Mouse (Mus musculus): ENCODE measurements at regions not wholly inside any gene's neighbourhood (a gene's known extent, or its start where the extent isn't known, plus 50 kb on each side); places are given as distances from the start of the nearest gene placed in this dataset.

DNA sequence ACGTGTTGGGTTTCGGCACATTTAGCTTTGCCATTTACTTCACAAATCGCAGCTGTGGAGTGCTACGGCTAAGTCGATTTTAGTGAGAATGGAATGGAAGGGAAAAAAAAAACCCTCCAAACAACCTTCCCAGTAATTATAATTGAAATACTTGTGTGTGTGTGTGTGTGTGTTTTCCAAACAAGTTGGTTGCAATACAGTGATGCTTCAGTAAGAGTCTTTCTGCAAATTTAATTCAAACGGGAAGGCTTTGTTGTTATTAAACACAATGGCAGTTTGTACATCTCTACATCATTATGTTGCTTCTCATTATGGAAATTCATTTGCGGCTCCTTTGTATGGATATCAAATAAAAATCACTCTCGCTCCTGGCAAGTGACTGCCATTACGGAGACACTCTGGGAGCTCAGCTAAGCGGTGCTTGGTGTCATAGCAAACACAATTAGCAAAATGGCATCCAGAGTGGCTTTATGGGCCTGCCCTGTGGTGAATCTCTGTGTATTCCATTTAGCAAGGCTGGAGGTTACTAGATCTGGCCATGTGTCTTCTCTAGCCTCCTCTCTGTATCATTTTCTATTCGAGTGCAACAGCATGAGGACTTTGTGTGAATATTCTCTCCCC lies 165.4 kb upstream of the Kif2a start:
- DNase-seq (ENCODE audit: low spot score in 2 of 2), result no peak

DNA sequence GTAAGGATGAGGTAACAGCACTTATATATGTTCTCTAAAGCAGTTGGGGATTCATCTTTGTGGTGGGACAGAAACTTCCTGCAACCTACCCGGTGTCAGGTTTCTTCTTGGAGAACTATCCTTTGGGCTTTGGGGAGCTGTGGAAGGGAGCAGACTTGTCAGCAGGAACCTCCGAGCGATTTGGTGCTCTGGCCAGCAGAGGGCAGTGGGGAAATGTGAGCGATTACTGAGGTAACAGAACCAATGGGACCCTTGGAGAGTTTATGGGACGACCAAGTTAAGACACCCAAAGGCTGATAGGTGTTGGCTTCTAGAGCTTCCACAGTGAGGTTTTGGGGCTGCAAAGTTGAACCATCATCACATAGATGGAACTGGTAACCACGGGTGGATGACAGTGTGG lies 160.6 kb upstream of the Kif2a start:
- DNase-seq (ENCODE audit: low spot score in 2 of 2), result peak; percentile 22 to 72

DNA sequence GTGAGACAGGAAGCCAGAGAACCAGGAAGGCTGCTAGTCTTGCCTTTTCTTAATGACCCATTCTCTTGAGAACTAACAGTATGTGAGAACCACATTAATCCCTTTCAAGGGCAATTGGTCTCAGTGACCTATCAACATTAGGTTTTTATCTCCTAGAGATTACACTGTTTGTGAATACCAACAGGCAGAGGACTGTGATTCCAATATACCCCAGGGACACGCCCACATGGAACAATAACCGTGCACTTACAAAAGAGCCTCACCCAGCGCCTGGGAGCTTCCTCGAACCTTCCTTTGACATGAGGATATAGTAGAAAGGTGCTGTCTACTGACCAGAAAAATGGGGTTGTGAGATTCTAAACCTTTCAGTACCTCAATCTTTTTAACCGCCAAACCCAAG lies 157.6 kb upstream of the Kif2a start:
- no peak for DNase-seq (ENCODE audit: low spot score in 2 of 2)

DNA sequence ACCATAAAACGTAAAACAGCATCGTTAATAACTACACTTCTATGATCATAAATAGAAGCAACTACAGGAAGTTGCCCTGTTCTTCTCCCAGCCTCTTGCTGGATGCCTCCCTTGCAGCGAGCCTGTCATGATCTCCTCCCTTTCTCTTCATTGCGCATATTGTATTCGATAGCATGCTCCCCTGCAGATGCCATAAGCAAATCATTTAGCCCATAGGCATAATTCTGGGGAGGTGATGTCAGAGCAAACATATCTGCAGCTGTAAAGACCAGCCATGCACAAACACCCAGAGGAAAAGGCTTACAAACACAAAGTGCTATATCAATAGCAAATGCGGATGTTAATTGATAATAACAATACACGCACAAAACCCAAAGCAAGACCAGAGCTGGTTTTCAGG lies 155.7 kb upstream of the Kif2a start:
- DNase-seq (ENCODE audit: low spot score in 2 of 2), result no peak

DNA sequence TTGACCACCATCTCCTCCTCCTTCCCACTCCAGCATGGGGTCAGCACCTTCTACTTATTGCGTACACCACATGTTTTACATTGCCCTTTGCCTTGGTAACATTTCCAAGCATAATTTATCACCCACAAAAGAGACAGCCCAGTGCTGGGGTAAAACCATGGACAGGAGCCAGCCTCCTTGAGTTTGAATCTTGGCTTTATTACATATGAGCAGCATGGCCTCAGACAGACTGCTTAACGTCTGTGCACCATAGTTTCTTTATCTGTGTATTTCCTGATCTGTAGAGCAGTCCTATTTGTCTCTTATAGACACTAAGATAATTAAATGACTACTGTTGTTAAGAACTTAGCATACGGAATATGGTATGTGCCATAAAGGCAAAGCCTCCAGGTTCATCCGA lies 154.0 kb upstream of the Kif2a start:
- no peak for DNase-seq (ENCODE audit: low spot score in 2 of 2)

DNA sequence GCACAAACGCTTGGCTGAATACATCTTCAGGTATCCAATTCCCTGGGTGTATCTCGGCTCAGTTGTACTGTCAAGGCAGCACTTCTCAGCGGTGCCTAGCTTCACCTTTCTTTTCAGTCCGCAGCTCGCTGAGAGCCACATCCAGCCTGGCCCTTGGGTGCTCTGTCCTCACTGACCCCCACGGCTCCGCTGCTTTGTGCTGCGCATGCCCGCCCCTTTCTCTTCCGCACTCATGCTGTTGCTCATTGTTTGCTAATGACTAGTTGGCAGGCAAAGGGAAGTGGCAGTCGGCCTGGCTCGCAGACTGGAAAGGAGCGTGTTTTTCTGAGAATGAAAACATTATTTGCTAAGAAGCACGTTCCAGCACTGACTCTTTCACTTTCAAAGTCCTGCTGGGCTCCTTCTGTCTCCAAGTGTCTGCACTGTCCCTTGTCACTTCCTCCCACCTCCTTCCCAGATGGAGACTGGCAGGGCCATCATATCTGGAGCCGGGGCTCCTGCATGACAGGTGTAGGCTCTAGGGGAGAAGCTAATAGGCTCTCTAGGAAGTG lies 146.7 kb upstream of the Kif2a start:
- DNase-seq (ENCODE audit: low spot score in 2 of 2), result peak; percentile 42 to 63

DNA sequence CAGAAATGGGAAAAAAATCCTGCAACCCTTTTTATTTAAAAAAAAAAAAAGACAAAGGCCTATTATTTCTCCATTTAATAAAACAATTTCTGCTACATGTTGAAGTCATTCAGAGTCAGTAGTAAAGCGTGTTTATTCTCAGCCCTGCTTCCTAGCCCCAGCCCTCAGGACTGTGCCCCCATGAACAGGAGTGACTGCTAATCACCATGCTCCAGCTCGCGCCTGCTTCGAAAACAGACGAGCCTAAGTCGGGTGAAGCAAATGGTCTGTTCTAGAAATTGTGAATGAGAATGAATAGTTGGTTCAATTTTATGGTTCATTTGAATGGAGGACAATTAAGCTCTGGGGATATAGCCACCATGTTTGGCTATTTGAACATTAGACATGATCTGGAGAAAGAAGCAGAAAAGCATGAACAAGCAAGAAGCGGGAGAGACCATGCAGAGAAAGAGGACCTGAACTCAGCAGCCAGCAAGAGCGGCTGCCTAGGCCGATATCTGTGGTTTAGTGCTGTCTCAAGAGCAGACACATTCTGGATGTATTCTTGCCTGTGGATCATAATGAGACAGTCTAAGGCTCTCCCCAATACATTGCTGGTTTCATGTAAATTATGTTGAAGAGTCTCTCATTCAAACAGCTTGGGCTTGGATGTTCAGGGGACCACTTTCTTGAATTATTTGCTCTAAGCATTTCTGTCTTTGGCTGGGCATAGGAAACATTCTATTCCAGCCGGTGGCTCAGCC lies 146.1 kb upstream of the Kif2a start:
- DNase-seq (ENCODE audit: low spot score in 2 of 2), result no peak

DNA sequence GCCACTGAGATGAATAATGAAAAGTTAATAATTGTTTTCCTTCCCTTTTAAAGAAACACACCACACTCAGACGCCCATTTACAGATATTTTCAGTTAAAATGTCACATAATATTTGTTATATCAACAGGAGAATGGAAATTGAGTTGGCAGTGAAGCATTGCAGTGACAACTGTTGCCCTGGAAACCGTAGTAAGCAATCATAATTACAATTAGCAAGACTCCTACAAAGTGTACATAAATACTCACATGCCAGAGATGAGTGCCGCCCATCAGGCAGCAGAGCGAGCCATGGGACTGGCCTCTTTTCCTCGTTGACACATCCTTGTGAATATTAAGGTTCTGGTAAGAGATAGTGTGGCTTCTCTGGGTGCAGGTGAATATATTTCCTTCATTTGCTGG lies 129.6 kb upstream of the Kif2a start:
- peak in 1 of 2 experiments; percentile 11 for DNase-seq (ENCODE audit: low spot score in 2 of 2)

DNA sequence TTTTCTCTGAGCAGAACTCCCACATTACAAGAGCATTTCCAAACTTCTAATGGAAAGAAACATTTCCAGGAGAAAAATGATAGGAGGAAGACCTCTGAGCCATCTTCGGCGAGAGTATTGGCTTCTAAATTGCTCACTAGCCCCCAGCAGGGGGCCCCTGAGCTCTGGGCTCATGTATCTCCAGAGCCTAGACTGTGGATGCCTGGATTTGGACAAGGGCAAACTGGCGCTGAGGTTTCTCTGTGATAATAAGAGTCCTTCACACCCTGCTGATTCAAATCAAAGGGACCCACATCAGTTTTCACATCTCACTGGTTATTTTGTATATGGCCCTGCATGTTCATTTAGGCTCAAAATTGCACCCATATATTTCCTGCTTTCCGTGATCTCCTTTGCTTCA lies 119.3 kb upstream of the Kif2a start:
- no peak for DNase-seq (ENCODE audit: low spot score in 2 of 2)

DNA sequence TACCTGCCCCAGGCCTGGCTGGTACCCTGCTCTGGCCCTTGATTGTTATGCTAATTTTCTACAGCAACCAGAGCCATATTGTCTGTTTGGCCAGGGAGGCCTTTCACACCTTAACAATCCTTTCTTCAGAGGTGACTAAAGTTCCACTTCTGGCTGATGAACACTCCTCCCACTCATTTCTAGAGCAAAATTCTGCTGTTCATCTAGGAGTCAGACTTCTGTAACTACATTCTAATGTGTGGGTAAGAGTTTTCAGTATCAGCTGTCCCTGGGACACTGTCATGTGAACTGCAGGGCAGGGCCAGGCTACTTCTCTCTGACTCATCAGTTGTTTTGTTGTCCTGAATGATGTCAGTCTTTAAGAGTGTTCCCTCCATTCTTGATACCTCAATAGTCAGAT lies 112.2 kb upstream of the Kif2a start:
- DNase-seq (ENCODE audit: low spot score in 2 of 2), result no peak

DNA sequence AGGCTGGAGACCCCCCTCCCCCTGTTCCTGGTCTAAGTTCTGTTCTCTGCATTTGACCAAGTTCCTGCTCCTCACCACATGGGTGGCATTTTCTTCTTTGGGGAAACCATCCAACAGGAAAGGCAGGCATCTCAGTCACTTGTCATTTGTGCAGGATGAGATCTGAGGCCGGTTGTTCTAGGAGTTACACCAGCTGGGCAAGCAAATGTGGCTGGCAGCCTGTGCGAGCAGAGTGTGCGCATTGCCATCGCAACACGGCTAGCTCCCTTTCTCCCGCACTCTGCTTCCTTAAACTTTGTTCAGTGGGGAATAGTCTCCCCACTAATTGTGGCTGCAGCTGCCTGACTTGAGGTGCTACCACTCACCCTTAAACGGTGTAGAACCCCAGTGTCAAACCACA lies 104.7 kb upstream of the Kif2a start:
- peak; percentile 59 to 73 for DNase-seq (ENCODE audit: low spot score in 2 of 2)

DNA sequence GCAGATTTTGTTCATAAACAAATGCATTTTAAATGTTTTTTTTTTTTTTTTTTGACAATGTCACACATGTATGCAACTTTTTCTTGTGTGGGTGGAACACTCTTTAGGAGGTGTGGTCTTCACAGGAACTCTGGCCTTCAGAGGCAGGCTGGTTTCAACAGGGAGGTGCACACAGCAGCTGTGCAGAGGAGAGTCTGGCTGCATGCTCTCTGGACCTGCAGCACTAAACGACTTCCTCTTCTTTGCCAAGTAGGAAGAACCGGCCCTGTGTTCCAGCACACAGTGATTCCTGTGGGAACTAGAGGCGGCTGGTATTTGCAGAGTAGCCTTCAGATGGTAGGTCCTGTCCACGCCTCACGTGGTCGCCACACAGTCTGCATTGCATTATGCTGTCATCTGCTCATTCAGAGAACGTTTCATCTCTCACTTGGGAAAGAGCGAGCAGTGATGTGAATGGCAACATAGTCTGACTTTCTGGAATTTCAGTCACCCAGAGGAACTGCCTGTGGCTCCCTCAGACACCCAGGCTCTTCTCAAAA lies 102.3 kb upstream of the Kif2a start:
- DNase-seq (ENCODE audit: low spot score in 2 of 2), result no peak

DNA sequence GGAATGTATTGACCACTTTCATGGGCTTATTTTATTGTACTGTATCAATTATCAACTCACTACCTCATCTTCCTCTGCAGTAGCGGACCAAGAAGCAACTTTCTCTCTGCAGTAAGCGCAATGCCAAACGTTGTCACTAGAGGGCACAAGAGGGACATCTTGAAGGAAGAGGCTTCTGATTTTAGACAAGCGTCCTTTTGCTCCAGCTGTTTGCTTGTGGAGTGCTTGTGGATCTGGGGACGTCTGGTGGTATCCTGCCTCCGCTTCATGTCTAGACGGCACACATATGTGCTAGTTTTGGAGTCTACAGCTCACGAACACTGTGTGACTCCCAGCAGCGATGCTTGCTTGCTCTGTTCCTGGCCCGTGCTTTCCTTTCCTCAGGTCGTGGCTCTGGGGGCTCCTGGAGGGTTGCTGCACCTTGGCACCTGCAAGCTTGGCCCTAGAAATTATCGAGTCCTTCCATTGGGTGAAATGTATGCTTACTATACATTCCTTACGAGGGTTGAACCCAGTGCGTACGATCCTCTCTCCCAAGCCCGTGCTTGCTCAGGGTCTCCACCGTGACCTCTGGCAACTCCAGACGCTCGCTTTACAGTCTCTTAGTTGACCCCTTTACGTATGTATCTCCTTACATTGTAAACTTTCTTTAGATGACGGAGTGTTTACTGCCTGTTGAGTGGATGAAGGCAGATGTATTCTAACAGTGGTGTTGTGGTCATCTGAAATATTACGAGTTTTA lies 92.2 kb upstream of the Kif2a start:
- DNase-seq (ENCODE audit: low spot score in 2 of 2), result peak; percentile 80 to 93

DNA sequence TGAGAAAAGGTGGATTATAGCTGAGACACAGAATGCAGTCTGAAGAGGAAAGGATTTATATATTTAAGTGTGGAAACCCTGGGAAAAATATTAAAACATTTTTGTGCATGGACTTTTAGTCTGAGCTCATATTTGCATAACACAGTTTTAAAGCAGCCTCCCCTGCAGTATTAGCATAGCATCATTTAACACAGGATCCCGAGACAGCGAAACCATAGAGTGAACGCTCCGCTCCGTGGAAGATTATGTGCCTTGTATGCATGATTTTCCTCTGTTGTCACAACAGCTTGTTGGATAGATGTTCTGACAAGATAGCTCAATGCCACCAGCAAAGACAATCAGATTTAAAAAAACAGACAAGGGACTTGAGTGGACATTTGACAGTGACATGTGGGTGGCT lies 86.1 kb upstream of the Kif2a start:
- DNase-seq (ENCODE audit: low spot score in 2 of 2), result no peak

DNA sequence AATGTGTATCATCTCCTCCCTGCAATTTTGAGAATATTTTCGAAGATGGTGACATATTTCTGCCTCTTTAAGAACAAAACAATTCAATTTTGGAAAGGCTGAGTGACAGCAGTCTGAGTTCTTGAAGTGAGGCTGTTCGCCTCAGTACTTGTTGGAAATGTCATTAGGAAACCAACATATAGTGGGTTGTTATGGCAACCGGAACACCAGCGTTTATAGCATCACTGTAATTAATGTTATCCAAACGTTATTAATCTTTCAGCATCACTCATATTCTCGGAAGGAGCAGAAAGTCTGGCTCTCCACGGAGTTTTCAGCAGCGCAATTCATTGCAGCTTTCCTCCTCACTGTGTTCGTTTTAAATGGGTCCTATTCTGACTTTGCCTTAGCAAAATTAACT lies 85.6 kb upstream of the Kif2a start:
- DNase-seq (ENCODE audit: low spot score in 2 of 2), result no peak

DNA sequence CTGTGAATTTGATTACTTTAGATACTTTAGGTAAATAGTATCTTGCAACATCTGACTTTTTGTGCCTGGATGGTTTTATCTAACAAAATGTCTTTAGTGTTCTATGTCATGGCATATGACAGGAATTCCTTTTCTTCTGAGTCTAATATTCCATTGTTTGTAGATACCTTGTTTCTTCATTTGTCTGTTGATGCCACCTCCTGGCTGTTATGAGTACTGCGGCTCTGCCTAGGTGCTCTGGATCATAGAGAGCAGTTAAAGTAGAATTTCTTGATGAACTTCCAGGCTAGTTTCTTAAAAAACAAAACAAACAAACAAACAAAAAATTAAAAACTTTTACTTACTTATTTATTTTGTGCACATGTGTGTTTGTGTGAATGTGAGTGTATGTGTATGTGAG lies 83.6 kb upstream of the Kif2a start:
- DNase-seq (ENCODE audit: low spot score in 2 of 2), result peak in 1 of 2 experiments; percentile 40

DNA sequence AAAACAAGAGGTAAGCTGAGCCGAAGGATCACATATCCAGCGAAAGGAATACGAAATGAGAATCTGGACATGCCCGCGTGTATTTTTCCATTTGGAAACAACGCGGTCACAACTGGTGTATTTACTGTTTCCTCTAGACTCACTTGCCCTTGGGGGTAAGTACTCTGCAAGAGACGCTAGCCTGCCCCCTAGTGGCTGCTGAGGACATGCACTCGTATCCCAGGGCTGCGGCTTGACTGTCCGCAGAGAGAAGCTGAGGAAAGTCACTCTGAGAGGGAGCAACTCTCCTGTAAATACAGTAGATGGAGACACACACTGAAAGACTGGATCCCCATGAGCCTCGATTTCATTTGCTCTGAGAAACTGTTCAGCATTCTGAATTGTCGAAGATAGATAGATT lies 79.7 kb upstream of the Kif2a start:
- DNase-seq (ENCODE audit: low spot score in 2 of 2), result peak; percentile 61 to 84

DNA sequence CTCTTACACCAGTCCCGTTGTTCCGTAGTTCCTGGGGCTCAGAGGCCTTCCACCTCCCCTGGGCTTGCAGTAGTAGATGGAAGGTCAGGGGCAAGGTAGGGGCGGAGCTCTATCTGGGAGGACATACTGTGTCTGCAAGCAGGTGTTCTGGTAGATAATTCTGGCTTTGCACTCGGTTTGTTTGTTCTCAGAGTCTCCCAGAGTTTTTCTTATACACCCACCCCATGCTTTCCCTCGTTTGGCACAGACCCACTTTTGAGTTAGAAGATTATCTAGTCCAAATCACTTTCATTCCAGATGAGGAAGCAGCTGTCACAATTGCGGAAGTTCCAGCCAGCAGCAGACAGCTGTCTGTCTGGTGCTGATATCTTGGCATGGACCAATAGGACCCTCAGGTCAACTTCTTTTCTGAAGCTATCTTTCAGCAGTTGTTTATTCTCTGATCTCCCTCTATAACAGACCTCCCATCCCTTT lies 79.0 kb upstream of the Kif2a start:
- no peak for DNase-seq (ENCODE audit: low spot score in 2 of 2)

DNA sequence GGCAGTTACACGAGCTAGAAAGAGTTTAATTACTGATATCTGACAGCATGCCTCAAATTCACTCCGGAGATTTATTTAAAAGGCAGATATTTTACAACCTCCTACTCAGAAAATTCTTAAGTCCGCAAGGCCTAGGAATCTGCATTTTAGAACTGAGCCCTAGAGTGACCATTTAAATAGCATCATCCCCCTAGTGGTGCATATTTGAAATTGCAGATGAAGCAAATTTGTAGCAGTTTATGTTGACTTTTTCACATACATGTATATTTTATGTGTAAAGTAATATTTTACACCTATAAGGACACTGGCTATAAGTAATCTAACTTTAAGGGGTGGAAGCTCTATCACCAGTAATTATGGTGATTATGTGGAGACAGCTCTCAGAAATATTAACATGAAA lies 78.2 kb upstream of the Kif2a start:
- no peak for DNase-seq (ENCODE audit: low spot score in 2 of 2)

DNA sequence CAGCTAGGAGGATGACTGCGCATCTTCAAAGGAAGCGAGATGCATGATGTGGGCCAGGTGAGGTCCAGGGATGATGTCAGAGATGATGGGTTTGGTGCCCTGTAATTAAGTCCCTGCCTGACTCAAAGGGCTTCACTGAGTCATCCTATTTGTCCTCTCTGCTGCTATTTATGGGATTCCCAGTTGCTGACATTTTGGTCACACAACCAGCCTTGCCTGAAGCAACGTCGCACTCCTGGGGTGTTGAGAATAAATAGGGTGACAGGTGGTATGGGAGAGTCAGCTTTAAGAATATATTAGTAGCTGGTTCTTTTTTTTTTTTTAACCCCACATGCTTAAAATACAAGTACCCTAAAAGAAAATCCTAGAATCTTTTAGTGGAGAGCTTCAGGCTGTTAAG lies 75.1 kb upstream of the Kif2a start:
- DNase-seq (ENCODE audit: low spot score in 2 of 2), result no peak

DNA sequence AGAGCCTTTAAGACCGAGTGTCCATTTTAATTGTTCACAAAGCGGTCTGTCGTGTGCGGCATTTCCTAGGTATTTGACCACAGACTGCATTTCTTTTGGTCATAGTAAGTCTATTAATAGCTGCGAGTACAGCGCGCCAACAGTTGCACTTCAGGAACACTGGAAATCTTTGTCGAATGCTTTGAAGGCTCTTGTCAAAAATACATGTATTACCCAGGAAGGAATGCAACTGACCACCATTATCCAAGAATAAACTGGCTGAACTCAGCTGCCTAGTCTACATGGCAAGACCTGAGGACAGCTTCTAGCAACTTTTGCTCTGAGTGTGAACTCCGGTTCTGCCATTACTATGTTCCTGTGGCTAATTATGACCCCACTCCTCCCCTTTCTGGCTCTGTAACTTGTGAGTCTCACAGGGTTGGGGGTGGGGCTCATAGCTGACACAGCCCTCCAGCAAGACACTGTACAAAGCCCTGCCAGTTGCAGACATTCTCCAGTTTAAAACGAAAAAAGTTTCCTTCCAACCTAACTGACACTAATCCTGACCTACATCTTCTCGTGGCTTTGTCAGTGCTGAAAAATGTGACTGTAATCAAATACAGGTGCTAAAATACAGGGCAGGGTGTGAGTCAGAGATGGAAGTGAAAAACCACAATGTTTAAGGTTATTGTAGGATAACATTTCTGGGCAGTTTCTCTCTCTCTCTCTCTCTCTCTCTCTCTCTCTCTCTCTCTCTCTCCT lies 73.2 kb upstream of the Kif2a start:
- no peak for DNase-seq (ENCODE audit: low spot score in 2 of 2)
